Mouse (Mus musculus): Measurements from ENCODE around the gene Csnk1e.

- TF ChIP-seq ZKSCAN1 (IDR thresholded peaks at IDR 0.05; ENCODE audit: borderline replicate concordance, low read depth, low read length): no peak
- no peak for TF ChIP-seq BHLHE40 (IDR thresholded peaks at IDR 0.05; ENCODE audit: low read depth, low read length)
- no peak for TF ChIP-seq CTCF (conservative IDR thresholded peaks at IDR 0.05 in 1 of 2, IDR thresholded peaks at IDR 0.05 in 1 of 2; ENCODE audit: low read depth in 2 of 2, low read length in 2 of 2)
These were observed 16.6 kb downstream of the Csnk1e start for GRCm38 (mm10) chr15:79438816-79439215.
